Mouse (Mus musculus) activated CD4-positive, CD25-positive, alpha-beta regulatory T cell, adult 4 months (primary cell): Measurements from ENCODE around the gene Irak3. TPM values are rescaled to one million over a fixed set of nuclear protein-coding genes. Genes with fewer than 3 reads are reported as not detected.
"Not testable (repeated sequence)": the region's sequence is repeated elsewhere in the genome, so short reads cannot be mapped to it uniquely, and the experiment has no call there.

ENCODE experiments used
- ATAC-seq: one replicate; pipeline ENCODE4 v1.8.0; 2017
- polyA plus RNA-seq, 2 experiments: library from polyadenylated mRNA; unstranded; fragments of 100-300 nt; shearing (Covaris generic); gene quantifications; one replicate each; pipeline ENCODE4 v1.2.1; 2017

The Irak3 gene
- polyA plus RNA-seq, 2 experiments from 2014 or later: 0.69 to 1.4 TPM

GRCm38 (mm10) chr10:120162840-120163239 lies 39.1 kb downstream of the Irak3 start:
- no peak for ATAC-seq

DNA sequence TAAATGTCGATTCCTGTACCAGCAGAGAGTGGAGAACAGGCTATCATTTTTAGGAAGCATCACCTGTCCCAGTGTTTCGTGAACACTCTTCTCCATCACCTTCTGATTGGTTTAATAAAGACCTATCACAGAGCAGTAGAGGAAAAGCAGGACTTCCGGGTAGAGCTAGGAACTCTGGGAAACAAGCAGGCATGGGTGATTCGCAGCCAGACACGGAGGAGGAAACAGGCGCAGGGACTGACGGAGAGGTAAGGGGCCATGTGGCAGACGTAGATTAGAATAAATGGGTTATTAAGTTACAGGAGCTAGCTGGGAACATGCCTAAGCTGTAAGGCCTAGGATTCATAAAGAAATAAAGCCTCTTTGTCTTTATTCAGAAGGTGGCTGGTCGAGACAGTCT lies 41.4 kb downstream of the Irak3 start:
- no peak for ATAC-seq

- no peak for ATAC-seq
Measured at GRCm38 (mm10) chr10:120153911-120154310, 48.0 kb downstream of the Irak3 start.

DNA sequence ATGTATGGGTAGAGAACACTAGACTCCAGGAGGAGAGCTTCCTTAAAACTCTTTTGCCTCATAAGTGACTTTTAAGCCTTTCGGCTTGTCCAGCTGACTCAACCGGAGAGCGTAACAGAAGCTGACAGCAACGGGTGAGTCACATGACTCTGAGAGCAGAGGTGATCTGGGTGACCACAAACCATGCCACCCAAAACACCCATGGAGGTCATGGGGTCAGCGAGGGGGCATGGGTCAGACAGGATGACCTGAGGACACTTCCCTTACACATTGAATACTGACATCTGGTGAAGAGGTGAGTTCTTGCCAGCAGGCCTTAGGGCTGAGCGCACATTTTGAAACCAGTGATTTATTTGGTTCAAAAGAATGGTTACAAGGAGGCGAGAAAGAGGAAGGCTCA lies 50.3 kb downstream of the Irak3 start:
- ATAC-seq: no peak

- ATAC-seq: peak; percentile 32
Measured at GRCm38 (mm10) chr10:120140916-120141516, 60.9 kb downstream of the Irak3 start.

DNA sequence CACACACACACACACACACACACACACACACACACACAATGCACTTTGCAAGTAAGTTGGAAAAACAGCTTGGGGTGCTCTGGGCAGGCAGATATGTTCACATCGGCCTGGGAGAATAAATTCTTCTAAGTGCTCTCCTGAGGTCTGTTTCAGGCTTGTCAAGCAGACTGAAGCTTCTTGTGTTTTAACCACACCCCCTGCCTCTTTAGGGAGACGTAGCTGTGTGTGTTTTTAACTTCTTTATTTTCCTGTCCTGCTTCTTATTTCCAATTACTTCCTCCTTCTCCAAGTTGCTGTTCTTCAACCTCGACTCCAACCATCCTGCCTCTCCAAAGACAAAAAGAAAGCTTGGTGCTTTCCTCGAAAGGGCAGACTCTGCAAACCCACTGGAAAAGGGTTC lies 61.7 kb downstream of the Irak3 start:
- ATAC-seq: no peak

DNA sequence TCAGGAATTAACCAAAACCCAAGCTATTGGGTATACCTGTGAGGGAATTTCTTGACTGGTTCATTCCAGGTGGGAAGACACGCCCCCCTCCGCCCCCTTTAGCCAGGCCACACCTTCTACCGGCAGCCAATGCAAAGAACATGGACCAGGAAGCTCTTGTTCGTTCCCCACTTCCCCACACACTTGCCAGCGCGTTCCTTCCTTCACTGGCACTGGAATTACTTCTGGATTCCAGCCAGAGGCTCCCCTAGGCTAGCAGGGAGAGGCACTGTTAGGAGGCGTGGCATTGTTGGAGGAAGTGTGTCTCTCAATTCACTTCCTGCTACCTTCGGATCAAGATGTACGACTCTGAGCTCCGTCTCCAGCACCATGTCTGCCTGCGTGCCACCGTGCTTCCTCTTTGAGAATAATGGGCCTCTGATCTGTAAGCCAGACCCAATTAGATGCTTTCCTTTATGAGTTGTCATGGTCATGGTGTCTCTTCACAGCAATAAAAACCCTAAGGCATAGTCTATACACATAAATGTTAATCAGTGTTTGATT lies 65.8 kb downstream of the Irak3 start:
- no peak for ATAC-seq

DNA sequence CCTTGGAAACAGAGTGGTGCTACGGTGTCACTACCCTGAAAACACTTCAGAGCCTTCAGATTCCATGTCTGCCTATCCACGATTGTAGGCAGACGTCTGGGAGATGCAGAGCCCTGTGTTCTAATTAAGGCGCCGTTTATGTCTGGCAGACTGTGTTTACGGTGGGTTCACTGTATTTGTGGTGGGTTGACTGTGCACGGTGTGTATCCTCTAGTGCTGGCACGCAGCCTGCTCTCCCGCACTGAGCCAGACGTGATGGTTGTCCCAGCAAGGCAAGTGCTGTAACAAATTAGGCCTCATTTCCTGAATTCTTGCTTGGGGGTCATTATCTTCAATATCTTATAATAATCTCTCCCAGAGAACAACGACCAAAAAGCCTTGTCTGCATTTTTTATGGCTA lies 68.2 kb downstream of the Irak3 start:
- ATAC-seq: no peak

- ATAC-seq: no peak
Measured at GRCm38 (mm10) chr10:120130621-120131020, 71.3 kb downstream of the Irak3 start.

- no peak for ATAC-seq
Measured at GRCm38 (mm10) chr10:120128601-120129277, 73.2 kb downstream of the Irak3 start.

DNA sequence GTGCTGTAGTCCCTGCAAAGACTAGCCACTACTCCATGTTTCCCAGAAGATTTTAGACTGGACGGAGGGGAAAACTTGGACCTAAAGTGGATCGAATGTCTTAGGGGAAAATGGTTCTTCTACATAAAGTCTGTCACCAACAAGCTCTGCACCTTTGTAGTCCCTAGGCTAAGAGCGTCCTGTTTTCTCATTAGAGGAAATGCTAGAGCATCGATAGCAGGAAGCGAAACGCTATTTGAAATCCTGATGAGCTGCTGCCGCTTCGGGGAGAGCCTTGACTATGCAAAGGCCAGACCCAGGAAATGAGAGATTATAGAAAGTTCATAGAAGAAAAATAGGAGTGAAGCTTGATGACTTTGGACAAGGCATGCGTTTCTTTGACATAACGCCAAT lies 76.5 kb downstream of the Irak3 start:
- no peak for ATAC-seq

DNA sequence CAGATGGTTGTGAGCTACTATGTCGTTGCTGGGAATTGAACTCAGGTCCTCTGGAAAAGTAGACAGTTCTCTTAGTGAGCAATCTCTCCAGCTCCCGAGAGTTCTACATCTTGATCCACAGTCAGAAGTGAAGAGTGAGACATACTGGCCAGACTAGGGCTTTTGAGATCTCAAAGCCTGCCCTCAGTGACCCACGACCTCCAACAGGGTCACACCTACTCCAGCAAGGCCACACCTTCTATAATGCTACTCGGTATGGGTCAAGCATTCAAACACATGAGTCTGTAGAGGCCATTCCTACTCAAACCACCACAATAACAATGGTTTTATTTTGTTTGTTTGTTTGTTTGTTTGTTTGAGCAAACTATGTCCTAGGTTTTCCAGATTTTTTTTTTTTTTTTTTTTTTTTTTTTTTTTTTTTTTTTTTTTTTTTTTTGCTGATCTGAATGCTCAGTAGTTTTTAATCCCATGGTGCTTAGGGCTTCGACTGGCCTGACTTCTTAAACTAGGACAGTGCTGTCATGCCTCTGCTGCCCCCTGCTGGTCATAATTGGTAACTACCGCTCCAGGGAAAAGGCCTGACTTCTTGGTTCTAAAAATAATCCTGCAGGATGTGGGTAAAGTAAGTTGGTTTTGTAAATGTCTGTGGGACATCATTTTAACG lies 77.0 kb downstream of the Irak3 start:
- ATAC-seq: peak; percentile 92

GRCm38 (mm10) chr10:120123721-120124120 lies 78.2 kb downstream of the Irak3 start:
- ATAC-seq: no peak

- no peak for ATAC-seq
Measured at GRCm38 (mm10) chr10:120115249-120115648, 86.7 kb downstream of the Irak3 start.

GRCm38 (mm10) chr10:120114493-120114892 lies 87.4 kb downstream of the Irak3 start:
- no peak for ATAC-seq

GRCm38 (mm10) chr10:120113980-120114379 lies 88.0 kb downstream of the Irak3 start:
- ATAC-seq: no peak

DNA sequence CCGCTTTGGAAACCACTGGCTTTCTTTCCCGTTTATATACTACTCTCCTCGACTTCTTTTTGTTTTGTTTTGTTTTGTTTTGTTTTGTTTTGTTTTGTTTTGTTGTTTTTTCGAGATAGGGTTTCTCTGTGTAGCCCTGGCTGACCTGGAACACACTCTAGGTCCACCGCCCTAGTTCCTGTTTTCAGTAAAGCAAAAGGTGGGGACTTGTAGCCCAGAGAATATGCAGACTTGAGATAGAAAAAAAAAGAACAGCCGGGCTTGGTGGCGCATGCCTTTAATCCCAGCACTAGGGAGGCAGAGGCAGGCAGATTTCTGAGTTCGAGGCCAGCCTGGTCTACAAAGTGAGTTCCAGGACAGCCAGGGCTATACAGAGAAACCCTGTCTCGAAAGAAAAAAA lies 88.4 kb downstream of the Irak3 start:
- ATAC-seq: not testable (repeated sequence)

- peak; percentile 95 for ATAC-seq
Measured at GRCm38 (mm10) chr10:120112507-120113396, 89.2 kb downstream of the Irak3 start, which contains the start of gene Helb. TSS of gene Helb (minus strand) at chr10:120112987.

- no peak for ATAC-seq
Measured at GRCm38 (mm10) chr10:120111691-120112319, 90.1 kb downstream of the Irak3 start.

DNA sequence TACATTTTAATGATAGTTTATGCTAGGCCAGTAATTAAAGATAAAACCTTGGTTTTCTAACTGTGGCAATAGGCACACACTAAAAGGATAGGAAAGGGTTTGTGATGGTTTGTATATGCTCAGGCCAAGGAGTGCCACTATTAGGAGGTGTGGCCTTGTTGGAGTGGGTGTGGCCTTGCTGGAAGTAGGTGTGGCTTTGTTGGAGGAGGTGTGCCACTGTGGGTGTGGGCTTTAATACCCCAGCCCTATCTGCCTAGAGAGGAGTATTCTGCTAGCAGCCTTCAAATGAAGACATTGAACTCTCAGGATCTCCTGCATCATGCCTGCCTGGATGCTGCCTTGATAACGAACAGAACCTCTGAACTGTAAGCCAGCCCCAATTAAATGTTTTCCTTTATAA lies 101.1 kb downstream of the Irak3 start:
- no peak for ATAC-seq

DNA sequence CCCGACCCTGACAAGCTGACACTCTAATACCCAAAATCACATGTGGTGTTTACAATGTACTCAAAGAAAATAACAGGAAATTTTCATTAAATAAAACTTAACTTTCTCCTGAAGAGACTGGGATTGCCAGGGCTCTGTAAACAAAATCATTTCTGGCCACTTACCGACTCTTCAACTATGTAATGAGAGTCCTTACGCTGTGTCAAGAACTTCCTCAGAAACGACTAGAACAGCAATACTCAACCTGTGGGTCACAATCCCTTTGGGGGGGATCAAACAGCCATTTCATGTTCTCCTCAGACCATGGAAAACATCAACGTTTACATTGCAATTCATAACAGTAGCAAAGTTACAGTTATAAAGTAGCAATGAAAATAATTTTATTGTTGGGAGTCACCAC lies 104.4 kb downstream of the Irak3 start:
- ATAC-seq: no peak

GRCm38 (mm10) chr10:120095716-120096115 lies 106.2 kb downstream of the Irak3 start:
- no peak for ATAC-seq
